Mouse (Mus musculus) hindbrain, embryonic 12.5 days (tissue): ENCODE measurements at regions not wholly inside any gene's neighbourhood (a gene's known extent, or its start where the extent isn't known, plus 50 kb on each side); places are given as distances from the start of the nearest gene placed in this dataset.

ENCODE experiments used
- ATAC-seq: fragments of 200-750 bp; cut with Nextera tagmentation; 2 replicates; pipeline ENCODE4 v1.8.0; 2017; ENCODE audit warnings: moderate TSS enrichment; ENCODE audit not compliant: low FRiP score
- H3K27ac ChIP-seq: fragments of 300-500 bp; sonication (generic); 2 replicates; pipeline ENCODE4 v1.5.1; 2016; ENCODE audit warnings: mild to moderate bottlenecking
- H3K27me3 ChIP-seq: fragments of 300-500 bp; sonication (generic); 2 replicates; pipeline ENCODE4 v1.6.1; 2016; ENCODE audit warnings: mild to moderate bottlenecking
- H3K36me3 ChIP-seq: fragments of 300-500 bp; sonication (generic); 2 replicates; pipeline ENCODE4 v1.6.1; 2016; ENCODE audit warnings: mild to moderate bottlenecking
- H3K4me1 ChIP-seq: fragments of 300-500 bp; sonication (generic); 2 replicates; pipeline ENCODE4 v1.6.1; 2016
- H3K4me2 ChIP-seq: fragments of 300-500 bp; sonication (generic); replicated peaks from 2 replicates; pipeline ENCODE4 v1.6.1; 2016; ENCODE audit warnings: mild to moderate bottlenecking
- H3K4me3 ChIP-seq: fragments of 300-500 bp; sonication (generic); 2 replicates; pipeline ENCODE4 v1.5.1; 2016; ENCODE audit warnings: mild to moderate bottlenecking
- H3K9ac ChIP-seq: fragments of 300-500 bp; sonication (generic); 2 replicates; pipeline ENCODE4 v1.6.1; 2016; ENCODE audit warnings: mild to moderate bottlenecking, moderate library complexity
- H3K9me3 ChIP-seq: fragments of 300-500 bp; sonication (generic); replicated peaks from 2 replicates; pipeline ENCODE4 v1.6.1; 2016; ENCODE audit warnings: mild to moderate bottlenecking
- WGBS: fragments of 180-500 bp; shearing (Covaris S2); methylation state at CpG from one replicate; pipeline ENCODE4 v1.1.7; 2016; 5-methylcytosine and 5-hydroxymethylcytosine counted together

- 88% methylated on average over 5 of the region's 5 CpGs for WGBS
- H3K9me3 ChIP-seq = no peaks in the 10 kb centered on the region
- no peaks in the 10 kb centered on the region for H3K4me1 ChIP-seq
- H3K27me3 ChIP-seq = no peaks in the 10 kb centered on the region
- no peak overlapping the region for H3K4me3 ChIP-seq
- H3K27ac ChIP-seq = no peak overlapping the region
- H3K36me3 ChIP-seq = no peaks in the 10 kb centered on the region
- H3K9ac ChIP-seq = no peak overlapping the region
- no peak overlapping the region for H3K4me2 ChIP-seq
- ATAC-seq = no peak
Measured at GRCm38 (mm10) chr3:36810528-36810927, 52.4 kb upstream of the 4932438A13Rik start.
